Mouse (Mus musculus) kidney, adult 2 months (tissue): Measurements from ENCODE around the gene Ppm1j. TPM values are rescaled to one million over a fixed set of nuclear protein-coding genes. Genes with fewer than 3 reads are reported as not detected.
"Not testable (repeated sequence)": the region's sequence is repeated elsewhere in the genome, so short reads cannot be mapped to it uniquely, and the experiment has no call there.

Experiments used
- DNase-seq: peaks from one replicate; pipeline ENCODE4 v3.0.0; 2021
- H3K27ac ChIP-seq: fragments of 200-500 bp; 2 replicates; pipeline ENCODE4 v1.5.1; 2012; ENCODE audit warnings: low read depth, low read length, control low read depth, inconsistent platforms; ENCODE audit not compliant: insufficient read depth
- H3K27me3 ChIP-seq: fragments of 200-500 bp; replicated peaks from 2 replicates; pipeline ENCODE4 v1.6.1; 2012; ENCODE audit warnings: mild to moderate bottlenecking, moderate library complexity, low read length, inconsistent platforms; ENCODE audit not compliant: control insufficient read depth, insufficient read depth
- H3K36me3 ChIP-seq: fragments of 200-500 bp; 2 replicates; pipeline ENCODE4 v1.6.1; 2012; ENCODE audit warnings: mild to moderate bottlenecking, moderate library complexity, low read length, inconsistent platforms; ENCODE audit not compliant: control insufficient read depth, insufficient read depth
- H3K4me1 ChIP-seq: fragments of 200-500 bp; 2 replicates; pipeline ENCODE4 v1.6.1; 2011; ENCODE audit warnings: low read length; ENCODE audit not compliant: control insufficient read depth, insufficient read depth
- H3K4me3 ChIP-seq: fragments of 200-500 bp; 2 replicates; pipeline ENCODE4 v1.5.1; 2011; ENCODE audit warnings: mild to moderate bottlenecking, low read depth, low read length, control low read depth; ENCODE audit not compliant: insufficient read depth
- CTCF ChIP-seq: fragments of 200-500 bp; conservative IDR thresholded peaks from 2 replicates; pipeline ENCODE4 v1.5.1; 2011; ENCODE audit warnings: low read depth, mild to moderate bottlenecking, control low read depth, low read length, moderate library complexity, mixed read lengths; ENCODE audit not compliant: insufficient read depth, insufficient read length
- POLR2A ChIP-seq: fragments of 200-500 bp; IDR thresholded peaks from one replicate; pipeline ENCODE4 v1.6.1; 2011; ENCODE audit warnings: low read depth, low read length, control low read depth
- WGBS: fragments of 180-500 bp; shearing (Covaris S2); methylation state at CpG from one replicate; pipeline ENCODE4 v1.1.7; 2018; 5-methylcytosine and 5-hydroxymethylcytosine counted together
- polyA plus RNA-seq: library from polyadenylated mRNA; depleted of rRNA; stranded (reverse); fragments of >200 nt; gene quantifications from 2 replicates; pipeline ENCODE4 v1.2.3, GENCODE M21; 2012

Ppm1j gene
- polyA plus RNA-seq, 1 experiment = 4.0 TPM

- no peak for TF ChIP-seq POLR2A
- no peak for TF ChIP-seq CTCF
- Histone ChIP-seq H3K4me1 (peaks cover 19% of the 10 kb centered on the region; the same call in 1 of the 2 replicates), H3K27ac (no peak overlapping the region), H3K4me3 (no peak overlapping the region), H3K27me3 (no peaks in the 10 kb centered on the region), H3K36me3 (no peaks in the 10 kb centered on the region)
- peak; percentile 80 for DNase-seq
- 66% methylated on average over 15 of the region's 15 CpGs for WGBS
Observed at GRCm38 (mm10) chr3:104796430-104797082, 15.7 kb downstream of the Ppm1j start.

- Histone ChIP-seq H3K4me3 (no peak overlapping the region), H3K27ac (no peak overlapping the region), H3K36me3 (no peaks in the 10 kb centered on the region), H3K4me1 (peaks cover 9% of the 10 kb centered on the region; the same call in 1 of the 2 replicates), H3K27me3 (no peaks in the 10 kb centered on the region)
- TF ChIP-seq CTCF = no peak
- TF ChIP-seq POLR2A = no peak
- WGBS = 92% methylated on average over 11 of the region's 11 CpGs
- no peak for DNase-seq
Observed at GRCm38 (mm10) chr3:104800681-104801080, 19.8 kb downstream of the Ppm1j start.

- 0 out of 2 replicates have a peak, but pooled peaks cover 3% of the 10 kb centered on the region for H3K4me1 ChIP-seq
- H3K4me3 ChIP-seq = no peak overlapping the region
- 90% methylated on average over 6 of the region's 6 CpGs for WGBS
- no peak overlapping the region for H3K27ac ChIP-seq
- DNase-seq = no peak
- H3K27me3 ChIP-seq = no peaks in the 10 kb centered on the region
- no peaks in the 10 kb centered on the region for H3K36me3 ChIP-seq
- no peak for TF ChIP-seq POLR2A
- no peak for TF ChIP-seq CTCF
Observed at GRCm38 (mm10) chr3:104801481-104801880, 20.6 kb downstream of the Ppm1j start.

- 95% methylated on average over 10 of the region's 10 CpGs for WGBS
- DNase-seq = no peak
- H3K36me3 ChIP-seq = no peaks in the 10 kb centered on the region
- TF ChIP-seq POLR2A (no peak), CTCF (no peak)
- H3K27ac ChIP-seq = no peak overlapping the region
- no peaks in the 10 kb centered on the region for H3K27me3 ChIP-seq
- H3K4me3 ChIP-seq = no peak overlapping the region
- H3K4me1 ChIP-seq = no peaks in the 10 kb centered on the region
Observed at GRCm38 (mm10) chr3:104804312-104804711, 23.5 kb downstream of the Ppm1j start.

- WGBS = 51% methylated on average over 9 of the region's 9 CpGs
- TF ChIP-seq POLR2A = no peak
- no peak for TF ChIP-seq CTCF
Observed at GRCm38 (mm10) chr3:104805539-104805938, 24.7 kb downstream of the Ppm1j start.

GRCm38 (mm10) chr3:104811752-104812151 is 30.9 kb downstream of the Ppm1j start:
- no peak for DNase-seq
- H3K4me1 ChIP-seq = peaks cover 4% of the 10 kb centered on the region; the same call in 1 of the 2 replicates
- WGBS = 45% methylated on average over 3 of the region's 3 CpGs
- no peaks in the 10 kb centered on the region for H3K36me3 ChIP-seq
- no peak overlapping the region for H3K4me3 ChIP-seq
- no peaks in the 10 kb centered on the region for H3K27me3 ChIP-seq
- TF ChIP-seq CTCF = no peak
- TF ChIP-seq POLR2A = no peak
- no peak overlapping the region for H3K27ac ChIP-seq

More at GRCm38 (mm10) chr3:104805539-104805938, 24.7 kb downstream of the Ppm1j start:
- H3K4me3 ChIP-seq = no peak overlapping the region
- no peaks in the 10 kb centered on the region for H3K36me3 ChIP-seq
- H3K27me3 ChIP-seq = no peaks in the 10 kb centered on the region
- DNase-seq = no peak
- no peaks in the 10 kb centered on the region for H3K4me1 ChIP-seq
- no peak overlapping the region for H3K27ac ChIP-seq

GRCm38 (mm10) chr3:104812254-104812653 is 31.4 kb downstream of the Ppm1j start:
- Histone ChIP-seq H3K4me1 (peaks cover 7% of the 10 kb centered on the region; the same call in 1 of the 2 replicates), H3K27me3 (no peaks in the 10 kb centered on the region), H3K27ac (no peak overlapping the region), H3K36me3 (no peaks in the 10 kb centered on the region), H3K4me3 (no peak overlapping the region)
- no peak for TF ChIP-seq POLR2A
- TF ChIP-seq CTCF = no peak
- 93% methylated on average over 4 of the region's 4 CpGs for WGBS
- DNase-seq = no peak

- H3K36me3 ChIP-seq, H3K27me3 ChIP-seq, H3K27ac ChIP-seq, DNase-seq, H3K4me3 ChIP-seq, H3K4me1 ChIP-seq: not testable (repeated sequence)
- 89% methylated on average over 7 of the region's 7 CpGs for WGBS
Observed at GRCm38 (mm10) chr3:104813227-104813626, 32.4 kb downstream of the Ppm1j start.
